ENCODE assay signal across 19 mouse cellular contexts in the genomic region with DNA sequence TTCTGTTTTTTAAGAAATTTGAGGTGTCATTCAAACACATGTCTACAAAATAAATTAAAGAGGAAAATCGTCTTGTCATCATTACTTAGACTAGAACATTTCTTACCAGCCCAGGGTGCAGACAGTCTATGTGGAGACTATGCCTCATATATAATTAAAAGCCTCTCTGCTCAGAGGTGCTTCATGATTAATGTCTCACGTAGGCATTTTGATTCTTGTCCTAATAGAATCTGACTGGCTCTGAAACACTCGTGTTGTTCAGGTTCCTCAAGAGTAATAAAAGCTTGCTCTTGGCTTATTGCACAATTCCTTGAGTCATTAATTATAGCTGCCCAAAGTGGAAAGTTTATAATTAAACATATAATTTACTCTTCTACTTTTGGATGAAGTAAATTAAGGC.
"Had no signal": no experiment of that assay in that cellular context is flagged by ENCODE, and none has a peak within 500 bp of the region (broad histone marks: within the 10 kb centered on the region; RNA-seq: fewer than 3 reads in every experiment).

No protein-coding gene starts in this region.

- H3K36me3 ChIP-seq: liver, embryonic 13.5 days; midbrain, embryonic 15.5 days; neural tube, embryonic 12.5 days had no signal

- H3K9ac ChIP-seq: liver, embryonic 13.5 days; midbrain, embryonic 15.5 days; neural tube, embryonic 12.5 days had no signal

- H3K4me2 ChIP-seq: liver, embryonic 13.5 days; midbrain, embryonic 15.5 days; neural tube, embryonic 12.5 days had no signal

- H3K4me1 ChIP-seq: liver, embryonic 13.5 days; midbrain, embryonic 15.5 days; neural tube, embryonic 12.5 days had no signal

- DNase-seq: kidney, adult 2 months; kidney, postnatal 25 days; layer of hippocampus, postnatal 36 days; liver, embryonic 13.5 days; lung, adult 2 months; lung, postnatal 14 days; lung, postnatal 4 days; right cerebral cortex, adult 18-20 months; right cerebral cortex, postnatal 14 days; right cerebral cortex, postnatal 4 days; thymus, adult 2 months; thymus, postnatal 14 days; thymus, postnatal 4 days had no signal

- H3K27ac ChIP-seq: kidney, postnatal 0 days; layer of hippocampus, adult 2 months; left cerebral cortex, adult 2 months; liver, embryonic 13.5 days; midbrain, embryonic 15.5 days; neural tube, embryonic 12.5 days; stomach, postnatal 0 days had no signal

- H3K27me3 ChIP-seq: liver, embryonic 13.5 days; midbrain, embryonic 15.5 days; neural tube, embryonic 12.5 days had no signal

- H3K9me3 ChIP-seq: liver, embryonic 13.5 days; midbrain, embryonic 15.5 days; neural tube, embryonic 12.5 days had no signal

- ATAC-seq: midbrain, embryonic 15.5 days had no signal

- H3K4me3 ChIP-seq: layer of hippocampus, adult 2 months; left cerebral cortex, adult 2 months; liver, embryonic 13.5 days; midbrain, embryonic 15.5 days; neural tube, embryonic 12.5 days had no signal
